Mouse (Mus musculus): ENCODE data around the gene Sh3bp1. TPM values are rescaled to one million over a fixed set of nuclear protein-coding genes. Genes with fewer than 3 reads are reported as not detected.

The Sh3bp1 gene
- 225 TPM for polyA plus RNA-seq (2017; shearing (Covaris generic))

DNA sequence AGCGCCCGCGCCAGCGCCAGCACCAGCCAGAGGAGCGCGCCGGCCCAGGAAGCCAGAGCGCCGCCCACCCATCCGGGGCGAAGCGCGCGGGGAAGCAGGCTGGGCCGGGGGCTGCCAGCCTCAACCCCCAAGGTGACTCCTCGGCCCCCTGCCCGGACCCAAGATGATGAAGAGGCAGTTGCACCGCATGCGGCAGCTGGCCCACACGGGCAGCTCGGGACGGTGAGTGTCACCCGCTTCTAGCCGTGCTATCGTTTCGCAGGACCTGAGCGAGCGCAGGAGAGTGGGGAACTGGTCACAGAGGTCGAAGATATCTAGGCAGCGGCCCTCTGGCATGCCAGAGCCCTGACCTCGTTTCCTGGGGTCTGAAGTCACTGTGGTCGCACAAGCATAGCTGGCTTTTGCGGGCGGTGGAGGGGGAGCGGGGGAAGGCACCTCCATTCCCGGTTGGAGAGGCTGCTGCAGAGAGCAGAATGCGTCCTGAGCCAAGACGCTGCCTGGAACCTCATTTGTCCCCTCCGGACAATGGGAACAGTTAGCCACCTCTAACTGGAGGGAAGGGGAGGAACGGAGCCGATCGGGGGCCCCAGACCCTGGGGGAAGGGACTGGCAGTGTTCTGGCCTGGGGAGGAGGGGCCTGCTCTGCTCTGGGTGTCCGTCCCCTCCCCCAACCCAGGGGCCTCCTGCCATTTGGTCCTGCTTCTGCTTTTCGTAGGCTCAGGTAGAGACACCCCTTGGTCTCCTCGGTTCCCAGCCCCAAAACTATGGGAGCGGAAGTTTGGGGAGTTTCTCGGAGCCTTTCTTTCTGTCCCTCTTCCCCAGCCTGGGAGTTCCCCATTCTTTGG, at the start of gene Sh3bp1:
Gene Sh3bp1, plus strand, starts transcription at position 29 of the 845 bp plus-strand sequence.

DNA sequence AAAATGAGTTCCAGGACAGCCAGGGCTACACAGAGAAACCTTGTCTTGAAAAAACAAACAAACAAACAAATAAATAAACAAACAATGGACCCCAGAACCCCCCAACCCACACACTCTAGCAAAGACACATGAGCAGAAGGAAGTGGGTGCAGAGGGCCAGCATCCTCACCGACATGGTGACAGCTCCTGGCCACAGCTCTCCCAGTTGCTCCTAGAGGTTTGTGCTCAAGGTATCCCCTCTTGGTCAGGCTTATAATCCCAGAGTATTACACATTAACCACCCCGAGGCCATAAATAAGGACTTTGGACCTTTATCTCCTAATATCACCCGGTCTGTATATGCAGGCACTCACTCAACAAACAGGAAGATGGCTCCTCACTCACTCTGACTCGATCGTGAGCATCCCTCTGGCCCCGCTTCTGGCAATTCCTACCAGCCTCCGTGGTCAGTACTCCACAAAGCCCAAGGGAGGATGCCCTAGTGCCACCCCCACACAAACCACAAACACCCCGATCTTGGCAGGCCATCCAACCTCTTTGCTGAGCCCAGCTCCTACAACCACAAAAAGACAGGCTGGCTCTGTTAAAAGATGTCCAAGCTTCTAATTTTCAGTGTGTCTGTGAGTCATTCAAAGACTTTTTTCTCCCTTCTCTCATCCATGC, 44.1 kb upstream of the Sh3bp1 start, which contains the start of gene Lgals2:
Gene Lgals2, minus strand, starts transcription at position 227 of the 663 bp plus-strand sequence.

DNA sequence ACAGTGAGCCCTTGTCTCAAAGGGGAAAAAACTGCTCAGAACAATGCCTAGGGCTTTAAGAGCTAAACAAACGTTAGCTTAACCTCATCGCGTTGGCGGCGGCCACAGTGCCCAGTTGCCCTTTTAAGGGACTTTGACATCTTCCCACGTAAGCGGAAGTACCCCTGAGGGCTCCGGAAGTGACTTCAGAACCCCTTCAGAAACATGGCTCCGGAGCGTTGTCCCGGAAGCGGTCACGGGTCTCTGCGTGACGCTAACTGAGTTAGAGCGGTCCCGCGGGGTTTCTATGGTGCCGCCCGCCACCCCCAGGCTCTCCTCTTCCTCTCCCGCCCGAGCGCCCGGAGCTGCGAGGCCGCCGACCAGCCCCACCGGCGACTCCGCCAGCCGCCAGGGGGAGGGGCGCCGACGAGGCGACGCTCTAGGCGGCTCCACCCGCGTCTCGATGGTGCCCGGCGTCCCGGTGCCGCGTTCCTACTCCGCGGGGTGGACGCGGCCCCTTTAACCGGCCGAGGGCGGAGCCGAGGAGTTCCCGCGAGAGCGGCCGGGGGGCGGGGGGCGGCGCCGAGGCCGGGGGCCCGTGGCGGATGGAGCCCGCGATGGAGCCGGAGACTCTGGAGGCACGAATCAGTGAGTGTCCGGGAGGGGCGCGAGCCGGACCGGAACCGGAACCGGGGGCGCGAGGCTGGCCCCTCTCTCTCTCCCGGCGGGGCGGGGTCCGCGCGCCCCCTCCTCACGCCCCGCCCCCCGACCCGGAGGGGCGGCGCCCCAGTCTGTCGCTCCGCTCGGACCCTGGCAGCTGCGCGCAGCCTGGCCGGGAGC, 22.4 kb upstream of the Sh3bp1 start, which contains the start of gene Gga1:
Gene Gga1, plus strand, starts transcription at position 200 of the 819 bp plus-strand sequence.

DNA sequence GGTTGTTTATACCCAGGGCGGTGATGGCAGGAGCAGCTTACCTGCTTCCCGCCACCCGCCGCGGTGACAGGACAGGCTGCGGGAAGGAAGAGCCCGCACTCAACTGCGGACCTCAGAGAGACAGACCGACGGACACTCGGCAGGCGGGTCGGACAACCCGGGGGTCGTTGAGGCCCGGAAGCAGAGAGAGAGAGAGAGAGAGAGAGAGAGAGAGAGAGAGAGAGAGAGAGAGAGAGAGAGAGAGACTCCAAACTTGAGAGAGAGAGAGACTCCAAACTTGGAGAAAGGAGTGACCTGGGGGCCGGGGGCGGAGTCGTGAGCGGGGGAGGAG, 194 bp upstream of the Sh3bp1 start, which contains the start of gene Gm49510:
Gene Gm49510, plus strand, starts transcription at position 259 of the 331 bp plus-strand sequence.

DNA sequence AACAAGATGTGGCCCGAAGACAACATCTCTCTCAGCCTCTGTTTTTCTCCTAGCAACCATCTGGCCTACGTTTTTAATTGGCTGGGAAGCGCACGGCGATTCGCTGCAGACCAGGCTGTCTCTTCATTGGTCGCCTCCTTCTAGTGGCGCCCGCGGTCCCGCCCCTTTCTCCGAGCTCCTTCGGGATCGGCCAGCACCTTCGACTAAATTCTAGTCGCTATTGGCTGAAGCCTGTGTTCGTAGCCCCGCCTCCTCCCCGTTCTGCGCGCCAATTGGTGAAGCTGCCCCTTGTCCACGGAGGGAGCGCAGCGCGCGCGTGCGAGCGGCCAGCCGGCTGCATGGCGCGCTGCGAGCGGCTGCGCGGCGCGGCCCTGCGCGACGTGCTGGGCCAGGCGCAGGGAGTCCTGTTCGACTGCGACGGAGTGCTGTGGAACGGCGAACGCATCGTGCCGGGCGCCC, 14.1 kb downstream of the Sh3bp1 start, which contains the start of gene Pdxp:
Gene Pdxp, plus strand, starts transcription at position 288 of the 459 bp plus-strand sequence.

DNA sequence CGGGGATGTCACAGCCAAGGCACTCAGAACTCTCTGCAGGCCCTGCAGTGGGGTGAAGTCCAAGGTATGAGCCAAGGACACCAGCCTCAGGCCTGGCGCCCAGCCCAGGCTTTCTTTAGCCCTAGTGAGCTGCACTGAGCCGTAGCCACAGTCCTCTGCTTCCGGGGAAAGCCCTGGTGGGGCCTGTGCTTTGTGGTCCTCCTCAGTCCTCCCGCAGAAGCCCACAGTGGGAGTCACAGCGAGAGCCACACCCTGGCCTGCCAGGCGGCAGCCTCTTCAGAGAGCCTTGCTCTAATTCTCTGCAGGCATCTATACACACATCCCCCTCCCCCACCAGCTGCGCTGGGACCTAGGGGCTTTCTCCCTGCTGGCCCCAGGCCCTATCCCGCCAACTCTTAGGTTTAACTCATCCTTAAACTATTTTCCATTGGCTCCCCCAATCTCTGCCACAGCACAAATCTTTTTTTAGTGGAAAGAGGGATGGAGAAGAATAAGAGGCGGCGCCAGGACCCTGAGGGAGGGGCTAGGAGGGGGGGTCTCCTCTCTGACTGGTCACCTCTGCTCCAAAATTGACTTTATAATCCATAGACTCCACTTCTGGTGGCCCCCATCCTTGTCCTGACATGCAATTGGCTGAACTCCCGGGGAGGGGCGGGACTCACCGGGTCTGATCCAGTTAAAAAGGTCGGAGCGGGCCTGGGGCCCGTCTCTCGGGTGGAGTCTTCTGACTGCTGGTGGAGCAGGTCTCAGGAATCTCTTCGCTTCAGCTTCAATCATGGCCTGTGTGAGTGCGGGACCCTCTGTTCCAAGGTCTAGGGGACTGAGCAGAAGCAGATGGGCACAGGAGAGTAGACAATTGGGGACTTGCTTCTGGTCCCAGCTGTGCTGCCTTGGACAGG, 26.7 kb downstream of the Sh3bp1 start, which contains the start of gene Lgals1:
Gene Lgals1, plus strand, starts transcription at position 705 of the 899 bp plus-strand sequence.

DNA sequence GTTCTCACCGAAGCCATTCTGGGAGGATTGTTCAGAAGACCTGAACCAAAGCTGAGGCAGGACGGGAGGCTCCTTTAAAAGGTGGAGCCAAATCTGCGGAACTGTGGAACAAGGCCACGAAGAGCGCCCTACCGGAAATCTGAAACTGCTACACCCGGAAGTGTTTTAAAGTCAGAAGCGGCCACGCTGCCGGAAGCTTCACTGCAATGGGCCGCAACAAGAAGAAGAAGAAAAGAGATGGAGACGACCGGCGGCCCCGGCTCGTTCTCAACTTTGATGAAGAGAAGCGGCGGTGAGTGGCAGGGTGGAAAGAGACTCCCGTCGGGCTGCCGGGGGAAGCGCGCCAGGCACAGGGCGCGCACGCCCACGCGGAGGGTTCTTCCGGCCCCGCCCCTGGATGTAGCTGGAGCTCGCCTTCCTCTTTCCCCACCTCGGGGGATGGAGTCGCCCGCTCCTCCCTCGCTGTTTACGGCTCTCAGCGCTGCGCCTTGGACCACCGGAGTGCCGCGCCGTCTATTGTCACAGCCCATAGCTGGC, 35.3 kb downstream of the Sh3bp1 start, which contains the start of gene Nol12:
Gene Nol12, plus strand, starts transcription at position 150 of the 537 bp plus-strand sequence.

DNA sequence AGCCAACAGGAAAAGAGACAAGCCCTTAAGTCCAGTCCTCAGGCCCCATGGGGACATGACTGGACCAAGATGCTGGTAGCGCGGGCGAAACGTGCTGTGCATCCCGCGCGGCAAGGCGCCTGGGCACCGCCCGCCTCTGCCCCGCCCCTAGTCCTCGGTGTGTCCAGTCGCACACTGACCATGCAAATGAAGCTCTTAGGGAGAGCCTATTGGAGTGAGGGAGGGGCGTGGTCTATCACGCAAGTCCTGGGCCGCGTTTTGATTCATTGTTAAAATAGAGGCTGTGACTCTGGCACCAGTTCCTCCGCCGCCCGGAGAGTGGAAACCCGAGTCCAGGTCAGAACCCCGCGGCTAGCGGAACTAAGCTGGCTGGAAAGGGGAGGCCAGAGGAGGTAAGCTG, 48.1 kb downstream of the Sh3bp1 start, which contains the start of gene Triobp:
Gene Triobp, plus strand, starts transcription at position 68 of the 400 bp plus-strand sequence.

Other genes starting within 250 kb of the Sh3bp1 start
- not detected for gene Elfn2, start 181.0 kb upstream of the Sh3bp1 start, polyA plus RNA-seq (2017; shearing (Covaris generic))
- gene Mfng, start 126.3 kb upstream of the Sh3bp1 start, polyA plus RNA-seq (2017; shearing (Covaris generic)), result 175 TPM
- 0.06 TPM for gene Card10, start 96.7 kb upstream of the Sh3bp1 start, polyA plus RNA-seq (2017; shearing (Covaris generic))
- gene Cdc42ep1, start 57.1 kb upstream of the Sh3bp1 start, polyA plus RNA-seq (2017; shearing (Covaris generic)), result not detected
- not detected for gene Lgals2, start 44.2 kb upstream of the Sh3bp1 start, polyA plus RNA-seq (2017; shearing (Covaris generic))
- gene Gga1, start 22.6 kb upstream of the Sh3bp1 start, polyA plus RNA-seq (2017; shearing (Covaris generic)), result 75.5 TPM
- gene Gm49510, start 101 bp upstream of the Sh3bp1 start, polyA plus RNA-seq (2017; shearing (Covaris generic)), result not detected
- 1.3 TPM for gene Pdxp, start 14.2 kb downstream of the Sh3bp1 start, polyA plus RNA-seq (2017; shearing (Covaris generic))
- gene Lgals1, start 27.0 kb downstream of the Sh3bp1 start, polyA plus RNA-seq (2017; shearing (Covaris generic)), result 462 TPM
- 61.0 TPM for gene Nol12, start 35.2 kb downstream of the Sh3bp1 start, polyA plus RNA-seq (2017; shearing (Covaris generic))
- gene Triobp, start 48.0 kb downstream of the Sh3bp1 start, polyA plus RNA-seq (2017; shearing (Covaris generic)), result 48.6 TPM
- 31.2 TPM for gene H1f0, start 128.7 kb downstream of the Sh3bp1 start, polyA plus RNA-seq (2017; shearing (Covaris generic))
- gene Galr3, start 142.1 kb downstream of the Sh3bp1 start, polyA plus RNA-seq (2017; shearing (Covaris generic)), result not detected
- gene Ankrd54, start 163.1 kb downstream of the Sh3bp1 start, polyA plus RNA-seq (2017; shearing (Covaris generic)), result 5.8 TPM
- 191 TPM for gene Eif3l, start 175.4 kb downstream of the Sh3bp1 start, polyA plus RNA-seq (2017; shearing (Covaris generic))
- 13.6 TPM for gene Micall1, start 209.1 kb downstream of the Sh3bp1 start, polyA plus RNA-seq (2017; shearing (Covaris generic))
- 220 TPM for gene Polr2f, start 241.2 kb downstream of the Sh3bp1 start, polyA plus RNA-seq (2017; shearing (Covaris generic))
- 2.2 TPM for gene 1700088E04Rik, start 241.5 kb downstream of the Sh3bp1 start, polyA plus RNA-seq (2017; shearing (Covaris generic))

All from CD4-positive, CD25-positive, alpha-beta regulatory T cell, adult 9 weeks (primary cell).